Mouse (Mus musculus) ES-Bruce4 (cell line): ENCODE measurements around the gene Phex.

Experiments used
- CTCF ChIP-seq: IDR thresholded peaks from one replicate; pipeline ENCODE4 v1.8.1; 2011; ENCODE audit warnings: low read depth, low read length
- EP300 ChIP-seq: IDR thresholded peaks from 2 replicates; pipeline ENCODE4 v1.6.1; 2011; ENCODE audit warnings: low read depth, low read length; ENCODE audit not compliant: insufficient read depth
- POLR2A ChIP-seq: IDR thresholded peaks from one replicate; pipeline ENCODE4 v1.8.1; 2011; ENCODE audit warnings: low read length; ENCODE audit not compliant: insufficient read depth

- TF ChIP-seq CTCF (no peak), POLR2A (no peak), EP300 (no peak)
Measured at GRCm38 (mm10) chrX:157269726-157270305, 145.3 kb downstream of the Phex start.
